Mouse (Mus musculus) MEL-GATA-1-ER (cell line): ENCODE measurements around the gene Tmem63a.
"Not testable (repeated sequence)": the region's sequence is repeated elsewhere in the genome, so short reads cannot be mapped to it uniquely, and the experiment has no call there.

Experiments used
- DNase-seq: peaks from one replicate; pipeline ENCODE4 v3.0.0-alpha.2; 2012; ENCODE audit warnings: low read depth; ENCODE audit errors: extremely low read depth

Gene Tmem63a

GRCm38 (mm10) chr1:180942166-180943031 is at the start of gene Tmem63a:
Gene Tmem63a, plus strand, starts transcription at chr1:180942344.
- no peak for DNase-seq

- no peak for DNase-seq
Measured at GRCm38 (mm10) chr1:180892808-180893207, 49.3 kb upstream of the Tmem63a start, which contains the start of gene Lefty2. Gene Lefty2, plus strand, starts transcription at chr1:180893108.

- not testable (repeated sequence) for DNase-seq
Measured at GRCm38 (mm10) chr1:180894088-180894987, 47.8 kb upstream of the Tmem63a start.

GRCm38 (mm10) chr1:180901107-180901506 is 41.0 kb upstream of the Tmem63a start:
- DNase-seq, result peak; percentile 51

GRCm38 (mm10) chr1:180902915-180903314 is 39.2 kb upstream of the Tmem63a start:
- DNase-seq, result peak; percentile 99

- no peak for DNase-seq
Measured at GRCm38 (mm10) chr1:180903666-180904038, 38.5 kb upstream of the Tmem63a start.

- DNase-seq, result peak; percentile 87
Measured at GRCm38 (mm10) chr1:180904039-180904814, 37.9 kb upstream of the Tmem63a start, which contains the start of gene Pycr2. Gene Pycr2, plus strand, starts transcription at chr1:180904293.

GRCm38 (mm10) chr1:180904815-180905080 is 37.4 kb upstream of the Tmem63a start:
- no peak for DNase-seq

GRCm38 (mm10) chr1:180905307-180905706 is 36.8 kb upstream of the Tmem63a start:
- no peak for DNase-seq

- no peak for DNase-seq
Measured at GRCm38 (mm10) chr1:180905876-180906275, 36.3 kb upstream of the Tmem63a start.

- DNase-seq, result peak; percentile 59
Measured at GRCm38 (mm10) chr1:180906461-180907147, 35.5 kb upstream of the Tmem63a start.

- DNase-seq, result no peak
Measured at GRCm38 (mm10) chr1:180911138-180911537, 31.0 kb upstream of the Tmem63a start.

GRCm38 (mm10) chr1:180911653-180912287 is 30.4 kb upstream of the Tmem63a start:
- DNase-seq, result peak; percentile 71

GRCm38 (mm10) chr1:180912792-180913191 is 29.4 kb upstream of the Tmem63a start:
- DNase-seq, result no peak

GRCm38 (mm10) chr1:180913797-180914196 is 28.3 kb upstream of the Tmem63a start:
- DNase-seq, result no peak

- DNase-seq, result no peak
Measured at GRCm38 (mm10) chr1:180916425-180916824, 25.7 kb upstream of the Tmem63a start.

GRCm38 (mm10) chr1:180917053-180917452 is 25.1 kb upstream of the Tmem63a start:
- DNase-seq, result no peak

- no peak for DNase-seq
Measured at GRCm38 (mm10) chr1:180919686-180920085, 22.5 kb upstream of the Tmem63a start.

GRCm38 (mm10) chr1:180922273-180923048 is 19.7 kb upstream of the Tmem63a start:
- peak; percentile 76 for DNase-seq

GRCm38 (mm10) chr1:180924737-180925136 is 17.4 kb upstream of the Tmem63a start:
- DNase-seq, result no peak
